20 mouse cellular contexts compared by ENCODE assay signal in the genomic region with DNA sequence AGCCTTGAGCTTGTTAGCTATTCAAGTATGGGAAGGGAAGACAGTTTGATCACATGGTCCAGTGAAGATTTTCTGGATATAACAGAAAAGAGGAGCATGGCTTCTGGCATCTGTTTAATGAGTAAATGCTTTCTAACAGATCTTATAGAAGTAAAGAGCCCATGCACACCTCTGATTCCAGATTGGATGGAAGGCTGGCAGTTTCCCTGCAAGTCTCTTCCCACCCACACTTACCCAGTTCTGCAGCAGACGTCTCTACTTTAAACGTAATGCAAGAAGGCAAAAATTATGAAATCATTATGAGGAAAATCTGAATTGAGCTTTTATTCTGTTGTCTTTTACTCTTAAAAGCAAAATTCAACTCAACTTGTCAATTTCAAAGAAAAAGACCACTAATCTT.
DNase-seq lines count a peak whose midpoint lies in the region.
"Had no signal": no experiment of that assay in that cellular context is flagged by ENCODE, and none has a peak within 500 bp of the region (broad histone marks: within the 10 kb centered on the region; RNA-seq: fewer than 3 reads in every experiment).

No protein-coding gene starts in this region.

- peak; percentile 2 to 25 for DNase-seq in frontal cortex, postnatal 36 days (ENCODE audit: low spot score in 2 of 2)
- no peak for DNase-seq in frontal cortex, postnatal 14 days (ENCODE audit: low spot score in 2 of 2)
- DNase-seq in layer of hippocampus, adult 9-11 months, result peak; percentile 15
- no peak for DNase-seq in layer of hippocampus, adult 9-10 months (ENCODE audit: low spot score)
- DNase-seq in right cerebral cortex, adult 18-20 months, result peak; percentile 35
- DNase-seq in right cerebral cortex, postnatal 25 days, result no peak
- peak; percentile 8 for DNase-seq in right cerebral cortex, postnatal 14 days
- no peak for DNase-seq in kidney, adult 8-10 months
- DNase-seq: adrenal gland, postnatal 10 days; adrenal gland, postnatal 36 days; B cell, adult 2 months; cerebellum, adult 11 months; cerebellum, adult 2 months; cerebellum, adult 9-11 months; cerebellum, postnatal 25 days; forebrain, postnatal 0 days; gastrocnemius, postnatal 25 days; heart, adult 18-20 months; heart, postnatal 10 days; heart, postnatal 36 days had no signal

Comparison
In these comparisons a context has a peak if more than half of its experiments do, and no peak if none do; other contexts are left out.
1. DNase-seq: peak in frontal cortex, postnatal 36 days (2 of 2), layer of hippocampus, adult 9-11 months (single experiment), right cerebral cortex, adult 18-20 months (single experiment) and right cerebral cortex, postnatal 14 days (single experiment); none in frontal cortex, postnatal 14 days (0 of 2), layer of hippocampus, adult 9-10 months (single experiment), right cerebral cortex, postnatal 25 days (single experiment) and kidney, adult 8-10 months (0 of 2).